Mouse (Mus musculus) MEL (cell line): ENCODE data around the gene Epha4.

Experiments
- BHLHE40 ChIP-seq: IDR thresholded peaks from 2 replicates; pipeline ENCODE4 v1.6.1; 2012; ENCODE audit warnings: low read depth, mild to moderate bottlenecking, inconsistent platforms, low read length, improper control_type of control experiment, borderline replicate concordance
- CTCF ChIP-seq, 3 experiments: IDR thresholded peaks in 2 of 3; conservative IDR thresholded peaks in 1 of 3; 2 replicates each; pipeline ENCODE4 v1.5.1; 2011 to 2012; ENCODE audit warnings: low read length in 3 of 3, low read depth in 2 of 3, mild to moderate bottlenecking in 2 of 3, improper control_type of control experiment in 1 of 3, inconsistent platforms in 1 of 3, mixed read lengths in 1 of 3, moderate library complexity in 1 of 3; ENCODE audit not compliant: control insufficient read depth in 1 of 3, insufficient read depth in 1 of 3, poor library complexity in 1 of 3, severe bottlenecking in 1 of 3
- ELF1 ChIP-seq: IDR thresholded peaks from 2 replicates; pipeline ENCODE4 v1.6.1; 2014; ENCODE audit warnings: low read depth, mild to moderate bottlenecking, inconsistent platforms, low read length, improper control_type of control experiment, moderate library complexity
- EP300 ChIP-seq, 2 experiments: IDR thresholded peaks; 2 replicates each; pipeline ENCODE4 v1.6.1; 2011; ENCODE audit warnings: improper control_type of control experiment in 2 of 2, low read length in 2 of 2, low read depth in 1 of 2, mild to moderate bottlenecking in 1 of 2
- MAX ChIP-seq: IDR thresholded peaks from 2 replicates; pipeline ENCODE4 v1.6.1; 2011; ENCODE audit warnings: low read length, improper control_type of control experiment
- NRF1 ChIP-seq: IDR thresholded peaks from 2 replicates; pipeline ENCODE4 v1.6.1; 2014; ENCODE audit warnings: low read depth, mild to moderate bottlenecking, inconsistent platforms, low read length, improper control_type of control experiment, moderate library complexity; ENCODE audit not compliant: poor library complexity, insufficient read depth, severe bottlenecking
- POLR2A ChIP-seq, 2 experiments: IDR thresholded peaks; 2 replicates each; pipeline ENCODE4 v1.6.1; 2011 to 2012; ENCODE audit warnings: low read length in 2 of 2, mild to moderate bottlenecking in 2 of 2, control low read depth in 1 of 2, improper control_type of control experiment in 1 of 2, low read depth in 1 of 2, moderate library complexity in 1 of 2; ENCODE audit not compliant: control insufficient read depth in 1 of 2, insufficient read depth in 1 of 2, poor library complexity in 1 of 2
- POLR2AphosphoS2 ChIP-seq: IDR thresholded peaks from 2 replicates; pipeline ENCODE4 v1.6.1; 2011; ENCODE audit warnings: low read length, improper control_type of control experiment
- TAL1 ChIP-seq: IDR thresholded peaks from 2 replicates; pipeline ENCODE4 v1.6.1; 2012; ENCODE audit warnings: mild to moderate bottlenecking, inconsistent platforms, low read length, moderate library complexity, mixed read lengths
- USF1 ChIP-seq: IDR thresholded peaks from 2 replicates; pipeline ENCODE4 v1.6.1; 2014; ENCODE audit warnings: low read depth, mild to moderate bottlenecking, inconsistent platforms, low read length, improper control_type of control experiment, moderate library complexity
- ZC3H11A ChIP-seq: IDR thresholded peaks from 2 replicates; pipeline ENCODE4 v1.6.1; 2012; ENCODE audit warnings: low read depth, mild to moderate bottlenecking, inconsistent platforms, low read length, improper control_type of control experiment
- ZMIZ1 ChIP-seq: IDR thresholded peaks from 2 replicates; pipeline ENCODE4 v1.6.1; 2012; ENCODE audit warnings: low read depth, mild to moderate bottlenecking, inconsistent platforms, low read length, improper control_type of control experiment, moderate library complexity

GRCm38 (mm10) chr1:77416872-77417271 is 98.0 kb downstream of the Epha4 start:
- TF ChIP-seq POLR2A (IDR thresholded peaks at IDR 0.05; ENCODE audit: control insufficient read depth in 1 of 2, insufficient read depth in 1 of 2, low read depth in 1 of 2, low read length in 2 of 2, poor library complexity in 1 of 2), result no peak
- TF ChIP-seq ZC3H11A, result no peak
- TF ChIP-seq CTCF (IDR thresholded peaks at IDR 0.05 in 2 of 3, conservative IDR thresholded peaks at IDR 0.05 in 1 of 3; ENCODE audit: control insufficient read depth in 1 of 3, insufficient read depth in 1 of 3, low read depth in 2 of 3, low read length in 3 of 3, poor library complexity in 1 of 3, severe bottlenecking in 1 of 3), result no peak
- TF ChIP-seq POLR2AphosphoS2, result no peak
- TF ChIP-seq NRF1, result no peak
- no peak for TF ChIP-seq TAL1
- TF ChIP-seq EP300 (IDR thresholded peaks at IDR 0.05; ENCODE audit: low read depth in 1 of 2, low read length in 2 of 2), result no peak
- no peak for TF ChIP-seq USF1
- no peak for TF ChIP-seq MAX
- no peak for TF ChIP-seq BHLHE40
- no peak for TF ChIP-seq ELF1
- TF ChIP-seq ZMIZ1, result no peak
